Mouse (Mus musculus): ENCODE measurements around the gene Ttc13. TPM values are rescaled to one million over a fixed set of nuclear protein-coding genes. Genes with fewer than 3 reads are reported as not detected.

The Ttc13 gene
- polyA plus RNA-seq, 1 experiment from 2014 or later = 39.6 TPM

GRCm38 (mm10) chr8:124626251-124626650, 95.5 kb downstream of the Ttc13 start:
- H3K9ac ChIP-seq = no peak overlapping the region
- no peaks in the 10 kb centered on the region for H3K27me3 ChIP-seq
- H3K4me1 ChIP-seq = peaks cover 6% of the 10 kb centered on the region; the same call in 1 of the 2 replicates
- no peaks in the 10 kb centered on the region for H3K36me3 ChIP-seq
- H3K27ac ChIP-seq = no peak overlapping the region
- no peak overlapping the region for H3K4me3 ChIP-seq
- WGBS = 84% methylated on average over 9 of the region's 9 CpGs
- no peak for ATAC-seq (ENCODE audit: insufficient number of reproducible peaks, insufficient read depth, low FRiP score, low TSS enrichment, low read depth)
- H3K4me2 ChIP-seq = no peak overlapping the region
- no peaks in the 10 kb centered on the region for H3K9me3 ChIP-seq

Other genes with a start within 250 kb of the Ttc13 start
- gene Cog2, start 201.2 kb downstream of the Ttc13 start, polyA plus RNA-seq (2015; fragmentation: Nextera tagmentation; extraction: Ambion mirVana) = 39.7 and 39.9 TPM in 2 replicates
- gene Agt, start 152.3 kb downstream of the Ttc13 start, polyA plus RNA-seq (2015; fragmentation: Nextera tagmentation; extraction: Ambion mirVana) = 0.28 and 1.9 TPM in 2 replicates
- 0.08 TPM in 1 of 2 replicates, not detected in the other for gene Capn9, start 145.9 kb downstream of the Ttc13 start, polyA plus RNA-seq (2015; fragmentation: Nextera tagmentation; extraction: Ambion mirVana)
- gene 2310022B05Rik, start 58.6 kb downstream of the Ttc13 start, polyA plus RNA-seq (2015; fragmentation: Nextera tagmentation; extraction: Ambion mirVana) = 29.0 and 29.9 TPM in 2 replicates
- gene Arv1, start 156 bp upstream of the Ttc13 start, polyA plus RNA-seq (2015; fragmentation: Nextera tagmentation; extraction: Ambion mirVana) = 27.0 and 30.1 TPM in 2 replicates
- gene Fam89a, start 29.8 kb upstream of the Ttc13 start, polyA plus RNA-seq (2015; fragmentation: Nextera tagmentation; extraction: Ambion mirVana) = 2.8 and 2.9 TPM in 2 replicates
- gene Trim67, start 71.1 kb upstream of the Ttc13 start, polyA plus RNA-seq (2015; fragmentation: Nextera tagmentation; extraction: Ambion mirVana) = 0.18 and 0.19 TPM in 2 replicates
- 91.6 and 94.7 TPM in 2 replicates for gene Gnpat, start 141.1 kb upstream of the Ttc13 start, polyA plus RNA-seq (2015; fragmentation: Nextera tagmentation; extraction: Ambion mirVana)
- 52.7 and 53.9 TPM in 2 replicates for gene 2810004N23Rik, start 141.1 kb upstream of the Ttc13 start, polyA plus RNA-seq (2015; fragmentation: Nextera tagmentation; extraction: Ambion mirVana)
- gene Exoc8, start 175.7 kb upstream of the Ttc13 start, polyA plus RNA-seq (2015; fragmentation: Nextera tagmentation; extraction: Ambion mirVana) = 9.4 and 9.9 TPM in 2 replicates
- gene Sprtn, start 175.9 kb upstream of the Ttc13 start, polyA plus RNA-seq (2015; fragmentation: Nextera tagmentation; extraction: Ambion mirVana) = 10.4 and 10.7 TPM in 2 replicates
- gene Egln1, start 227.3 kb upstream of the Ttc13 start, polyA plus RNA-seq (2015; fragmentation: Nextera tagmentation; extraction: Ambion mirVana) = 15.0 and 16.3 TPM in 2 replicates